Mouse (Mus musculus): Measurements from ENCODE around the gene Slc24a2.

Gene Slc24a2

DNA sequence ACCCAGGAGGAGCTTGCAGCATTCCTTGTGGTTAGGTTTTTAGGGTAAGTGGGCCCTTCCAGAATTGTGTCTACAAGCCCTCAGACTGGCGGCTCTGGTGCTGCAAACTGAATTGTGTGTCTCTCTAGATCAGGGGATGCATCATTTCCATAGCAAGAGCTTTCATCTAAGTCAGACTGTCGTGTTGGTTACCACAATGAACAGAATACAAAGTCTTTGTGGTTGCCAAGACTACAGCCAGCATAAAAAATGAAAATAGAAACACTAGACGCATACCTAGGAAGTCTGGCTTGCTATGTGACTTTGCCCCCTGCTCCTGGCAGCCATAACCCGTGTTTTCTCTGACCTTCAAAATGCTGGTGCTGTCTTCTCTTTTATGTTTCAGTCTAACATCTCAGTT lies 114.6 kb downstream of the Slc24a2 start:
- DNase-seq (ENCODE audit: low spot score): no peak

DNA sequence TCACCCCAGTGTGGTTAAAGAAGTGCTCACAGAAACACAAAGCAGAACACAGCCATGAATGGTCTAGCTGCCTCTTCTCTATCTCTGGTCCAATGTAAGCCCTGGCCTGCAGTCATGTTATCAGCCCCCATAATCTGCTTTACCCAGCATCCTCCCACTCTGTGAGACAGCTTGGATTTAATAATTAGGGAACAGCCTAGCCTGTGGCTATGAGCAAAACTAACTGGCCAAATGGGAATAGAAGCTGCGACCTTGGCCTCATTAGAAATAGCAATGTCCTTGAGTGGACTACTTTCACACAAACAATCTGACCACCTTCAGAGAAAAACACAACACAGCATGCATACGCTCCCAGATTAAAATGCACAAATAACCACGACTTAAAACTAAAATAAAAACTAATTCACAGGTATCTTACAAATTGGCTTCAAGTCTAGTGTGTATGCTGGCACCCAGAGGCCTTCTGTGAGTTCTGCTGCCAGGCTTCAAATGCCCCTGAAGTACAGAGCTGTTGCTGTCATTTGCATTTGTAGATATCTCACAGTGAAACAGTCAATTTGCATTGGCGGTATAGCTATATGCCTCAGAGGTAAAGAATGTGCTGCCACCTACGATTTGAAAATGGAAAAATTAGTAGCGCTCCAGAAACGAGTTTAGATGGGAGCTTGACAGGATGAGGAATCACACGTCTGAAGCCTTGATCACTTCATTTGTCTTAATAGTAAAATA lies 120.8 kb downstream of the Slc24a2 start:
- no peak for DNase-seq (ENCODE audit: low spot score)

DNA sequence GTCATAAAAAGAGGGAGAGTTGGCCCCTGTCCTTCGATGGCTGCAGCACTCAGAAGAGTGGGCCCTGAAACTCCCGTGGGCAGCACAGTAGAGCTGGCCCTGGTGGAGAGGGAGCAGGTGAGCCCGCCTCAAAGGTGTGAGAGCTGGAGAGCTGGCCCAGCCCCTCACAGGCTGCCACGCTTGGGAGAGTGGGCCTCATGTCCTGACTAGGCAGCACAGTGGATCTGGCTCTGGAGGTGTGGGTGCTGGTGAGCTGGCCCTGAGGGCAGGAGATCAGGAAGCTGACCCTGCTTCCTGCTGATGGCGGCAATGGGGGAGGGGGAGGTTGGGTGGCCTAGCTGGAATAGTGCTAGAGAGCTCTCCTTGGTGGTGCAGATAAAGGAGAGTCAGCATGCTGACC lies 129.3 kb downstream of the Slc24a2 start:
- DNase-seq (ENCODE audit: low spot score): no peak

DNA sequence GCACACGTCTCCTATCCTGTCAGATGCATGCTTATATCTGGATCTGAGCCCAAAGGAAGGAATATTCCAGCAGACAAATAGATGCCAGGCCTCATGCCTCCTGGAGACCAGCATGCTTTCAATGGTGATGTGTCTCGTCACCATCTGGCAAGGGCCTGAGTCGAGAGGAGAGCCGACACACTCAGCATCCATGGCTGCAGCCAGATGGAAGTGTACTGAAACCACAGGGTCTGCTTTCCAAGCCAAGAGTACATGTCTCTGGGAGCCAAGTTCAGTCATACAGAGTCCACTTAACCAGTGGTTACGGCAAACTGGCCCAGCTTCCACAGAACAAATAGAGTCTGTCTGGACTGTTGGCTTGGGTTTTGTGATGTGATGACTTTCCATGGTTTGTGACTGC lies 134.1 kb downstream of the Slc24a2 start:
- no peak for DNase-seq (ENCODE audit: low spot score)

DNA sequence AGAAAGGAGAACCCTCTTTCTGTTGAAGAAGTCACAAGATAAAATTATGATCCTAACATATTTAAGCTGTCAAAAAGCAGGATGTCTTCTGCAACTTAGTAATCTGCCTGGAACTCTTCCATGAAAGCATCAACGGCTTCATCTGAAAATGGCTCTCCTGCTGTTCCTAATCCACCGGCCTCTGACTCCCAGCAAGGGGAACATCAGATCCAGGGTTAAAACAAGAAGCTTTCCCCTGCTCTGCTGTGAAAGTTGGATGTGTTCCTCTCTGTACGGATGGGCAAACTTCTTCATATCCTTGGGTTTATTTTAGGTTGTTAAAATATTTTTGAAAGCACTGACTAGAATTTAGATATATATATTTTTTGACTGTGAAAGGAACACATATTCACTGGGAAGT lies 136.7 kb downstream of the Slc24a2 start:
- no peak for DNase-seq (ENCODE audit: low spot score)

DNA sequence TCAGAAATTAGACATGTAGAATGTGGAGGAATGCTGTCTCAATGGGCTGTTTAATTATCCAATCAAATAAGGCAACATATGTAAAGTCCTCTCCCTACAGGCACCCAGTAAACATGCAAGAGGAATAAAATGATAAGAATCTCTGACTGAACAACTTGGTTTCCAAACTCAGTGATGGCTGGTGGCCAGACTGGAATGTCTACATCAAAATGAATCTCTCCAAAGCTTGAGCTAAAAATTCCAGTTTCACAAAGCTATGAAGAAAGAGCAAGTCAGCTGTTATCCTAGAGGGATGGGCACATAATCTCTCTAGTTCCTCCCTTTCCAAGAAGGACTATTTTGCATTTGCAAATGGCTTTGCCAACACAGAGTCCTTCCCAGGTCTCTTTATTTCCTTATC lies 139.4 kb downstream of the Slc24a2 start:
- DNase-seq (ENCODE audit: low spot score): no peak

DNA sequence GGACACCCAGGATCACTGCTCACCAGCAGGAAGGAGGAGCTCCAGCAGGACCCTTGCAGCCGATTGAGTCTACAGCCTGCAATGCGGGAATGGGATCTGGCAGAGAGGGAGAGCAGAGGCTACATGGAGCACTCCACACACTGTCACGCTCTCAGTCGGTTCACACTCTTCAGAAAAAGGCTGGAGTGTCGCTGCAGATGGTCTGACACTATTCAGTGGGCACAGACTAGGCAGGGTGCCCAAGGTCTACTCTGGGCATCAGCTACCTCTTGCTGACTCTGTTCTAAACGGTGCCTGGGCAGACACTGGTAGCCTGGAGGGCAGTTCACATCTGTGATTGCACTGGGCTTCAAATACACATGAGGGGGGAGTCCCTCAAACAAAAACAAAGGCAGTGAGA lies 141.6 kb downstream of the Slc24a2 start:
- DNase-seq (ENCODE audit: low spot score): no peak

DNA sequence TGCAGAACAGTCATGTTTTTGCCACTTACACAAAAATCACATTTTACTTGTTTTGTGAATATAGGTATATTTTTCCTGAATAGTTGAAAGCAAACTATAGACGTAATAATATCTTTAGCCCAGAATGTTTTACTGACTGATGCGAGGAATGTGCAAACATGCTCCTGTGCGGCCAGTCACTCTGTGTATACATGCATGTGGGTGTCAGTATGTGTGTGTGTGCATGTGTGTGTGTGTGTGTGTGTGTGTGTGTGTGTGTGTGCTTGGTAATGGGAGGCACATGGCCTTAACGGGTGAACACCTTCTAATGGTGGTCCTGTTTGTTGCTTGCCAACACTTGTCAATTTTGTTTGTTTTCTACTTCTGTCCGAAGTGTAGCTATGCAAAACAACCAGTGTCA lies 142.7 kb downstream of the Slc24a2 start:
- DNase-seq (ENCODE audit: low spot score): no peak

DNA sequence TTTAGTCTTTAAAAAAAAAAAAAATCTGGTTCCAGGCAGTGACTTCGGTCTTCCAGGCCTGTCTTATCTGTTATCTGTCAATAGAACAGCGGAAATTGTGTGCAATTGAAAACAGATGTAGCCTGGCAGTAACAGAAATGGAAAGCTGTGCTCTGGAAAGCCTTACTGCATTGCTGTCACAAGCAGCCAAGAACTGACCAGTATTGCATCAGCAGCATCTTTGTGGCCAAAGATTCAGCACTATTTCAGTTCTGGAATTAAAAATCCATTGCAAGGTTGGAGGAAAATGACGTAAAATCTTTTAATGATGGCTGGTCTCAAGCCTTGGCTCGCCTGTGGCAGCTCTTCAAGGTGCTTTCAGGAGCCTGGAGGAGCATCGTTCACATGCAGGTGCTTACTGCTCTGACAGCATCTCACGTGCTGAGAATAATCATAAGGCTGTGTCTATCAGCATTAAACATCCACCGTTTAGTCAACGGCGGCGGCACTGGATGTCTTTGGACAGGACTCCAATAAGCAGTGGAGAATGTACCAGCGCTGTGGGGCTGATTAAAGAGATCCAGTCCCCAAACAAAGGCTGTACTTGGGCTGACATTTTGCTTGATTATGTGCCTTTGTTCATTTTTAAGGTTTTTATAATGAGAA lies 143.2 kb downstream of the Slc24a2 start:
- no peak for DNase-seq (ENCODE audit: low spot score)

DNA sequence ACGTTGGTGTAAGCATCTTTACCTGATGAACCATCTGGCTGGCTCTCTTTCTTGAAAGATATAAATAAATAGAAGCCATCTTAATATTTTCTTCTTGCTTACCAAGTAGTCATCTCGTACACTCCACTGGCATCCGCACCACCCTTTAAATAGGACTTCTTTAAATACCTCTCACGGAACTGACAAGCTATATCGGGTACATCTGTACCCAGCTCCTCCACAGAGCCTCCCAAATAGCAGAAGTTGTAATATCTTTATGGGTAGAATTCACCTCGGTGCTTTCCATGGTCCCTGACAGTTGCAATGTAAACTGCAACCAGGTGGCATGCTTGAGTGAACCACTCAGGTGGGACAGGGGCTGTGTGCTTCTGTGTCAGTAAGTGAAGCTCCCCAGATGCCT lies 149.0 kb downstream of the Slc24a2 start:
- DNase-seq (ENCODE audit: low spot score): no peak

DNA sequence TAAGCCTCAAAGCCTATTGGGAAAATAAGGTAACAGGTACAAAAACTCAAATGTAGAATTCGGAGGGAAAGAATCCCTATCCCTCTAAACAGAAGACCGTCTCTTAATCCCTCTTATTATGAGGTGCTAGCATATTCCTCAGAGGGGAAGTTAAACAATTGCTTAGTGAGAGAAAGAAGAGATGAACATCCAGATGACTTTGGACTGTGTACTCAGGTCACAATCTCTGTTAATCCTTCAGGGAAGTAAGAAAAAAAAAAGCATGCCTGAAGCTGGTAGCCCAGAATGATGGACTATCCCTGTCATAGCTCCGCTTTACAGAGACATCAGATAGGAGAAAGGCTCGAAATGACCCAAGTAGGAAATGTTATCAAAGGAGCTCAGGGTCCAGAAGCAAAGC lies 151.0 kb downstream of the Slc24a2 start:
- DNase-seq (ENCODE audit: low spot score): no peak

DNA sequence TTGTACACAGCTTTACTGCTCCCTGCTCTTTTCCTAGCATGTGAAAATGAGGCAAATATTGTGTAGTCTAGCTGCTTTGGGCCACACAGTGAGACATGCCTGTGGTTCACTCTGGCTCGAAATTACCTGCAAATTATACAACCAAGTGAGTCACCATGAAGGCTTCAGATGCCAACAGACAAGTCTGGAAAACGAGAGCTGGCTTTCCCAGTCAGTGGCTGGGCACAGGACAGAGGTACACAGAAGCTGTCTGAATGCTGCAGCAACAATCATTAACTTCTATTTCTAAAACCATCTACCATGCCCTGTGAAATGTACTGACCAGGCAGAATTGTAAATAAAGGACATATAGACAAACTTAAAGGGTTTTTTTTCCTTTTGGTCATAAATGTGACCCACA lies 151.6 kb downstream of the Slc24a2 start:
- DNase-seq (ENCODE audit: low spot score): no peak

DNA sequence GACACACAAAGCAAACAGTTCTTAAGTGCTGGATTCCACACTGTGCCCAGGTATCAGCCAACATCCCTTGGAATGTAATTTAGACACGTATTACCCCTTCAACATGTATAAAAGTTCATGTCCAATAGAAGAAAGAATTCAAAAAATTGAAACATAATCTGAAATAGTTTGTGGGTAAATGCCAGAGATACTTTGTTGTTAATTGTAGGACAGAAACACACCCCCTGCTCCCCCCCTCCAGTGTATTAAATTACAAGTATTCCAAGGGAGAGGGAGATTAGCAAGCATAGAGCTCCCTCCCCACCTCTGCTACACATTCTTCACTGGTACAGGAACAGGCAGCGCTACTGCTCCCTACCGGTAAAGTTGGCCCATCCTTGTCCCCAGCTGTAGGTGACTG lies 154.5 kb downstream of the Slc24a2 start:
- DNase-seq (ENCODE audit: low spot score): no peak

DNA sequence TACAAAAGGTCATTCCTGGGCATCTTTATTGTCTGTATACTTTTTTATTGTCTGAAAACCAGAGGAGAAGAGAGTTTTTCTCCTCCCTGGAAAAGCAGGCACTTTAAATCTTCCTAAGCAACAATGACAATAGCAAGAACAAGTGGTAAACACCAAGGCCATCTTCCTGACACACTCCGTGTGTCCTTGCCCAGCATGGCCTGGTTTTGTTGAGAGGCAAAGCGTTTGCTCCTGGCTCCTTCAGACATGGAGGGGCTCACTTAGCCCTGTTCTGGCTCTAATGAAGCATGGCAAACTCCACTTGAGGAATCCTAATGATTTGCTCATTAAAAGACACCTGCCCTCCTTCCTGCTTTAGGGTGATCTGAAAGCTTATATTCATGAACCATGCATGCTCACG lies 162.2 kb downstream of the Slc24a2 start:
- DNase-seq (ENCODE audit: low spot score): no peak

DNA sequence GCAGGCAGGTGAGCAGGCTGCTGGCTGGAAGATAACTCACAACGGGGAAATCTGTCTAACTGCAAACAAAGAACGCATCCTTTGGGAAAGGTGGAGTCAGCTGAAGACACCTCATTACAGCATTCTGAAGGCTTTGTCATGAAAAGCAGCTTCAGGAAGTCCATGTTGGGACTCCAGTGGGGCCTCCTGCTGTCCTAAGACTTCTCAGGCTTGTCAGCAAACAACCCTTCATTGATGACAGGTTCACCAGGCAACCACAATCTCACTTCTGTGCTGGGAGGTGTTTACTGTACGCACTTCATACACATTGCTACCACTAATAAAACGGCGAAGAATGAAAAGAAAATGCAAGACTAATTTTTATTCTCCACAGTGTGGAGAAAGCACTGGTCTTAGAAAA lies 165.1 kb downstream of the Slc24a2 start:
- DNase-seq (ENCODE audit: low spot score): no peak

DNA sequence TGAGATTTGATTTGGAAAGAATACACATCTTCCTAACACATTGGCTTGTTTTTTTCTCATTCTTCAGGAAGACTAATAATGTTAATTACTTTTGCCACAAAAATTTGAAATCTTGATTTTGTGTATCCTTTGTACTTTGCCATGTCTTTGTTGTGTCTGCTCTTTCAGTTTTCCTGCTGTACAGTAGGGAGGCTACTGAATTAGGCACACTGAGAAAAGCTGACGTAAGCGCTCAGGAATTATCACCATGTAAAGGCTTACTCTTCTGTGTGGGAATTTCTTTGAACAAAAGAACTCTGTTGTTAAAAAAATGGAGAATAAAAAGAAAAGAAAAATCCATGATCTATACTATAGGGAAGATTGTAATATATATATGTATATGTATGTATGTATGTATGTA lies 165.7 kb downstream of the Slc24a2 start:
- DNase-seq (ENCODE audit: low spot score): no peak

DNA sequence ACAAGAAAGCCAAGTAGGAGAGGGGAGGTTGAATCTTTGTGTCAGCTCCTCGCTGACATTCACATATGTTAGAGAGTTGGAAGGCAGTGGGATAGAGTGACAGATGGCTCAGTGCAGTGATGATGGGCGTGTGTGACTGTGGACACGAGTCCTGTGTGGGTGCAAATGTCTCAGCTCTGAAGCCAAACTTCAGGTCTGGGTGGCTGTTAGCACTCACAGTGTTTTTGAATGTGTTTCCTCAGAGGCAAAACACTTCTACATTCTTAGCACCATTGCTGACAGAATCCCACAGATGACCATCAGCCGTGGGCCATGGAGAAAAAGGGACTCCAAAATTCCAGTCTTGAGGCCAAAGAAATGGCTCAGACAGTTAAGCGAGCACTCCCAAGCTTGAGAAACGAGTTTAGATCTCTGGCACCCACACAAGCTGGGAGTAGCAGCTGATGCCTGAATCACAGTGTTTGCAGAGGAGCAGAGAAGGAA lies 167.5 kb downstream of the Slc24a2 start:
- DNase-seq (ENCODE audit: low spot score): no peak

DNA sequence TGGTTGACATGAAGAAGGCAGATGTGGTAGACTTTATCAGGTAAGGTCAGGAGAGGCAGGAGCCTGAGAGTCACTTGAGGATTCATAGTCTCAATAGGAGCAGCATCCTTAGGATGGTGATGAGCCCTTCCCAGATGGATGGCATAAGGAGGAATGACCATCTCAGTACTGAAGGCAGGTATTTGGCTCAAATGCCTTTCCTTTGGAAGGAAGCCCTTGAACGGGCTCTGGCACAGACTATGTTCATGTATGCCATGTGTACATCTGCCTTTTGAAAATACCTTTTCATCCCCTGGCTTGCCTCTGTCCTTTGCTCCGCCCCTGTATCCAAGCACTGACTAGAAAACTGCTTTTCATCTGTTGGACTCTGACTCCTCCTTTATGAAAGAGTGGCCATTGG lies 168.6 kb downstream of the Slc24a2 start:
- DNase-seq (ENCODE audit: low spot score): no peak

DNA sequence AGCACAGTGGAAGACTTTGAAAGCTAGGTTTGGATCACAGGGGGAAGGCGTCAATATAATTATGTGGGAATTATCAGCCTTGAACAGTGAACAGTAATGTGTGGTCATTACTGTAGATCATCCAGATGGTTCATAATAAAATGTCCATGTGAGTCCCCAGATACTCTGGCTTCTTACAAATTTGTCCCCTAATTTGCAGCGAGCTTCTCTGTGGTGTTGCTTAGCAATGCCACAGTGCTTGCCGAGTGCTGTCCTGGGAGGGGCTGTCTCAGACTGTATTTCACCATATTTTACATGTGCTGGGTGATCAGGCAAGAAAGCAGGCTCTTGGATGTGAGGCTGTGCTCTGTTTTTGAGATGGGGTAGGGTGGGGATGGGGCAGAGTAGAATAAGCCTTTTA lies 172.7 kb downstream of the Slc24a2 start:
- DNase-seq (ENCODE audit: low spot score): no peak

DNA sequence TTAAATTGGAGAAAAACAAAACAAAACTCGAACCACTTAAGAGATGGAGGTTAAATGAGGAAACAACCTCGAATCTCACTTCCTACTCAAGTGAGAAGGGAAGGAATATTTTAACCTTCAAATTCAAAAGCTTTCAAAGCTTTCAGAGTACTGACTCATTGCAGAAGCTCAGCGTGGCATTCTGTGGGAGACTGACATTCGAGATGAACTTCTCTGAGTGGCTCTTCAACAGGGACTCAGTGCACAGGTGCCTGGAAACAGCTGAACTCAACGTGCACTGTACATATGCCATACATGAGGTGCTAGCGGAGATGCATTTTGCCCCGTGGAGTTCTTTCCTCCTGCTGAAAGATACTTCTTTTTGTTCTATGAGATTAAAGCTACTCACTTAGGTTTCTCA lies 174.5 kb downstream of the Slc24a2 start:
- no peak for DNase-seq (ENCODE audit: low spot score)

DNA sequence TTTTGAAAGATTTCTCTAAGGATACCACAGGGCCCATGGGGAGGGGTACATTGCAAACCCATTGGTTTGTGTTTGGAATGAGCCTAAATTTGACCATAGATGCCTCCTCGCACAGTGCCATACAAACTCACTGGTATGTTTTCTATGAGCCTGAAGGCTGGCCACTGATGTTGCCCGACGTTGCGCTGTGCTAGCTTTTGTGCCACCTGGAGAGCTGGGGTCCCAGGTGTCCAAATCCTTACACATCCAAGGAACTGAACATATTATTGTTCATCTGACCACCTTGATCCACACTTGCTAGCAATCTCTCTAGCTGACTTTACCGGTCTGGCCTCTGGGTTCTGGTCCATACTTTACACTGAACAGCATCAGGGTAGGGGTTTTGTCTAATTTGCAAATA lies 177.4 kb downstream of the Slc24a2 start:
- DNase-seq (ENCODE audit: low spot score): no peak

DNA sequence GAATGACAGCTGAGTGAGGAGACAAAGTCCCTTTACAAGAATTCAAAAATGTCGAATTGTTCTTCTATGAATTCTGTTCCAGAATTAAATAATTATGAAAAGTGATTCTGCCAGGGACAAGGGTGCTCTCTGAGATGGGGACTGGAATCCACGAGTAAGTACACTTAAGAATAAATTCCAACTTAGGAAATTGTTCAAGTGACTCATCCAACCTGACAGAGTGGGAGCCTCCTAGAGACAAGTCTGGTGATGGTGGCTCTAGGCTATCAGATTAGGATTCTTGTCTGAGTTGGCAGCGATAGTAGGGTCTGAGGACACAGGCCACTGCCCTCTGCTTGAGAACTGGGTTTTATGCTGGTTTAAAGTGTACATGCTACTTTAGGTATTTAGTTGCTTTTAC lies 181.2 kb downstream of the Slc24a2 start:
- DNase-seq (ENCODE audit: low spot score): no peak

DNA sequence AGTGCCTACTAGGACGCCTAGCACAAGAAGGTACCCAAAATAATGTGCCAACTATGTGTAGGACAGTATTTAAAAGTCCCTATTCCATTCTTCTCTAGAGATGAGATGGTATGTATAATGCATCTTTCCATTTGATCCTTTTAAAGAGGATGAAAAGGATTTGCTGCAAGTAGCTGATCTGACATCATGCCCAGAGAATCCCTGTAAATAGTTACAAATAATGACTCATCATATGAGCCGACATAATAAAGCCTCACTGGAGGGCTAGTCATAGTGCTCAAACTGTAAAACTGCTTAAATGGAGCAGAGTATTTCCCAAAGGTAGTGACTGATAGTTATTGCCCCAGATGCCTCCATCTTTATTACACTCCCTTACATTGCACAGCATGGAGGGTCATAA lies 183.1 kb downstream of the Slc24a2 start:
- no peak for DNase-seq (ENCODE audit: low spot score)

DNA sequence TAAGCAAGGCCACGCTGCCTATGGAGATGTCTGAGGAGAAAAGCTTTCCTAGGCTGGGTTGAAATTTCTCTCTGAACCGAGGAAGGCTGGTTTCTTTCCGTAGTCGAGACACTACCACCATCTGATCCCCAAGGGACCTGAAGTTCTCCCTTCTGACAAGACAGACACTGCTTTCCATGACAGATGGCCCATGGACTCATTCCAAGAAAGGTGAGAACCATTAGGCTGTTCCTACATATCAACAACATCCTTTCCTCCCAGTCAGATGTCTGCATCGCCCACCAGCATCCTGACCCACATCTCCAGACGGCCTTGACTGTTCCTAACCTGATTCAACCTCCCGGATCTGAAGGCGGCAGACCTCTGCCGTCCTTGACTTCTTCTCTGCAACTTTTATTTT lies 187.0 kb downstream of the Slc24a2 start:
- DNase-seq (ENCODE audit: low spot score): no peak

Data from spleen, adult 12 weeks (tissue).